Mouse (Mus musculus) neutrophil, adult 59 days (primary cell): Measurements from ENCODE around the gene Eqtn. TPM values are rescaled to one million over a fixed set of nuclear protein-coding genes. Genes with fewer than 3 reads are reported as not detected.

Experiments
- total RNA-seq, 2 experiments: library from RNA; stranded (reverse); gene quantifications; 1 replicate in 1 of 2; 2 replicates in 1 of 2; pipeline ENCODE4 v1.2.4; 2023

Eqtn gene
- not detected for total RNA-seq

GRCm38 (mm10) chr4:94928743-94929142 lies at the start of gene Eqtn:
TSS of gene Eqtn (minus strand) at chr4:94928843.

Other genes with a start within 250 kb of the Eqtn start
- under 1 TPM; 0.16 to 0.18 TPM for gene Tek, start 189.6 kb downstream of the Eqtn start, total RNA-seq
- 10 to 100 TPM; 28.7 to 36.5 TPM for gene Mysm1, start 50.3 kb upstream of the Eqtn start, total RNA-seq
- 100 to 1,000 TPM; 481 to 731 TPM for gene Jun, start 123.4 kb upstream of the Eqtn start, total RNA-seq